Mouse (Mus musculus) testis, adult 2 months (tissue): ENCODE results near the gene AC161166.1. TPM values are rescaled to one million over a fixed set of nuclear protein-coding genes. Genes with fewer than 3 reads are reported as not detected.

Experiments
- H3K27ac ChIP-seq: fragments of 200-500 bp; 2 replicates; pipeline ENCODE4 v1.5.1; 2012; ENCODE audit warnings: low read depth, low read length; ENCODE audit not compliant: control insufficient read depth, insufficient read depth
- H3K27me3 ChIP-seq: fragments of 200-500 bp; 2 replicates; pipeline ENCODE4 v1.6.1; 2012; ENCODE audit warnings: mild to moderate bottlenecking, low read length, moderate library complexity; ENCODE audit not compliant: control insufficient read depth, insufficient read depth
- H3K36me3 ChIP-seq: fragments of 200-500 bp; 2 replicates; pipeline ENCODE4 v1.6.1; 2012; ENCODE audit warnings: mild to moderate bottlenecking, low read length; ENCODE audit not compliant: control insufficient read depth, insufficient read depth
- H3K4me1 ChIP-seq: fragments of 200-500 bp; 2 replicates; pipeline ENCODE4 v1.6.1; 2012; ENCODE audit warnings: low read length; ENCODE audit not compliant: control insufficient read depth, insufficient read depth
- H3K4me3 ChIP-seq: fragments of 200-500 bp; 2 replicates; pipeline ENCODE4 v1.5.1; 2012; ENCODE audit warnings: low read depth, mild to moderate bottlenecking, low read length, moderate library complexity, mixed read lengths; ENCODE audit not compliant: control insufficient read depth
- CTCF ChIP-seq: fragments of 200-500 bp; IDR thresholded peaks from 2 replicates; pipeline ENCODE4 v1.5.1; 2012; ENCODE audit warnings: low read depth, mild to moderate bottlenecking, inconsistent platforms, low read length, moderate library complexity; ENCODE audit not compliant: control insufficient read depth, insufficient read depth, insufficient replicate concordance
- POLR2A ChIP-seq: fragments of 200-500 bp; IDR thresholded peaks from 2 replicates; pipeline ENCODE4 v1.6.1; 2012; ENCODE audit warnings: low read depth, mild to moderate bottlenecking, inconsistent platforms, low read length, moderate library complexity; ENCODE audit not compliant: control insufficient read depth
- polyA plus RNA-seq: library from polyadenylated mRNA; depleted of rRNA; stranded (reverse); fragments of >200 nt; gene quantifications from 2 replicates; pipeline ENCODE4 v1.2.3, GENCODE M21; 2012; rRNA removed

The AC161166.1 gene
- polyA plus RNA-seq, 1 experiment = 144 TPM

DNA sequence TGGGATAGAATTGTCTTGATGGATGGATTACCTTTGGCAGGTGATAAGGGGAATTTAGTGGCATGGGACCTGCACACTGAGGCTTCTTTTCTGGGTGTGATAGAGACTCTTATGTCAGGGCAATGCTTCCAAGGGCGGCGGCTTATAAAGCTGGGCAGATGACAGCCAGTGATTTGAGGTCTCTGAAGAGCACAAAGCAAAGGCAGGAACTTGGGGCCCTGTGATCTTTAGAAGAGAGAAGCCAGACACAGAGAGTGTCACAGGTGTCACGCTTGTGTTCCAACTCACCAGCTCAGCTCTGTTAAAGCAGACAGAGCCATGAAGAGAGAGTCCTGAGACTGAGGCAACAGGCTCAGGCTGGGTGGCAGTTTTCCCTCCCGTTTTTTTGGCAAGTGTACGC is 44.4 kb downstream of the AC161166.1 start:
- no peaks in the 10 kb centered on the region for H3K36me3 ChIP-seq
- peaks cover 8% of the 10 kb centered on the region for H3K4me1 ChIP-seq
- no peak overlapping the region for H3K27ac ChIP-seq
- TF ChIP-seq POLR2A = no peak
- no peak for TF ChIP-seq CTCF
- no peak overlapping the region for H3K4me3 ChIP-seq
- H3K27me3 ChIP-seq = no peaks in the 10 kb centered on the region

DNA sequence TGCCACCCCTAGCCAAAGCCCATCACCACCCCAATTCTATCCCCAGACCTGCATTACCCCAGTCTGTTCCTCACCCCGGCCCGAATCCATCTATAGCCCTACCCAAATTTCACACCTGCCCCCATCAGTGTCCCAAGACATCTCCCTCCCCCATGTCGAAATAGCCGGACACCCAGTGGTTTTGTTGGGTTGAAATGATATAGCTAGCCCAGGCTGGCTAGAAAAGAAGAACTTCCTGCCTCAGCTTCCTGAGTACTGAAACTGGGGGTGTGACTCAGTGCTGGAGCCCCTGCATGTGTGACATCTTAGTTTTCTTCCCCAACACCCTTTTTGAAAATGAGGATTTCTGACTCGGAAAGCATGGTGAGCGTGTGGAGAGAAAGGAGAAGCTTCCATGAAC is 45.4 kb downstream of the AC161166.1 start:
- H3K36me3 ChIP-seq = no peaks in the 10 kb centered on the region
- no peak overlapping the region for H3K27ac ChIP-seq
- no peak overlapping the region for H3K4me3 ChIP-seq
- no peaks in the 10 kb centered on the region for H3K27me3 ChIP-seq
- H3K4me1 ChIP-seq = peaks cover 5% of the 10 kb centered on the region
- TF ChIP-seq CTCF (no peak), POLR2A (no peak)

GRCm38 (mm10) chr7:24462388-24463319 is 49.6 kb downstream of the AC161166.1 start, which contains the start of gene Plaur:
Plaur (plus strand) TSS chr7:24462484.
- Histone ChIP-seq H3K36me3 (no peaks in the 10 kb centered on the region), H3K4me3 (no peak within 1 kb of the TSS), H3K4me1 (peaks cover 7% of the 10 kb centered on the region), H3K27me3 (no peaks in the 10 kb centered on the region), H3K27ac (no peak within 1 kb of the TSS)
- no peak for TF ChIP-seq POLR2A
- no peak for TF ChIP-seq CTCF

- no peak overlapping the region for H3K27ac ChIP-seq
- H3K36me3 ChIP-seq = no peaks in the 10 kb centered on the region
- H3K4me3 ChIP-seq = no peak overlapping the region
- peaks cover 7% of the 10 kb centered on the region for H3K4me1 ChIP-seq
- no peaks in the 10 kb centered on the region for H3K27me3 ChIP-seq
- TF ChIP-seq CTCF = no peak
Observed at GRCm38 (mm10) chr7:24461376-24462051, 50.7 kb downstream of the AC161166.1 start.

Other genes with a start within 250 kb of the AC161166.1 start
- 3.9 and 4.6 TPM in 2 replicates for gene Zfp93, start 242.0 kb downstream of the AC161166.1 start, polyA plus RNA-seq
- 12.1 and 12.4 TPM in 2 replicates for gene Zfp61, start 211.2 kb downstream of the AC161166.1 start, polyA plus RNA-seq
- gene Zfp94, start 195.8 kb downstream of the AC161166.1 start, polyA plus RNA-seq = 10.5 and 10.8 TPM in 2 replicates
- 277 and 339 TPM in 2 replicates for gene Tescl, start 178.5 kb downstream of the AC161166.1 start, polyA plus RNA-seq
- 1.7 and 2.3 TPM in 2 replicates for gene Lypd5, start 163.3 kb downstream of the AC161166.1 start, polyA plus RNA-seq
- 2.5 and 3.8 TPM in 2 replicates for gene Kcnn4, start 142.2 kb downstream of the AC161166.1 start, polyA plus RNA-seq
- 151 and 171 TPM in 2 replicates for gene Smg9, start 112.8 kb downstream of the AC161166.1 start, polyA plus RNA-seq
- gene Irgc1, start 60.2 kb downstream of the AC161166.1 start, polyA plus RNA-seq = 1,510 and 1,812 TPM in 2 replicates
- gene Plaur, start 50.0 kb downstream of the AC161166.1 start, polyA plus RNA-seq = 0.38 TPM in 1 of 2 replicates, not detected in the other
- 1.8 and 2.5 TPM in 2 replicates for gene Cadm4, start 30.4 kb downstream of the AC161166.1 start, polyA plus RNA-seq
- gene Zfp428, start 5.4 kb downstream of the AC161166.1 start, polyA plus RNA-seq = 16.8 and 20.3 TPM in 2 replicates
- gene Irgq, start 18.2 kb upstream of the AC161166.1 start, polyA plus RNA-seq = 2.2 and 2.4 TPM in 2 replicates
- 18.3 and 20.2 TPM in 2 replicates for gene Pinlyp, start 33.7 kb upstream of the AC161166.1 start, polyA plus RNA-seq
- gene Xrcc1, start 33.8 kb upstream of the AC161166.1 start, polyA plus RNA-seq = 69.4 and 79.8 TPM in 2 replicates
- 1.3 and 1.5 TPM in 2 replicates for gene Ethe1, start 75.1 kb upstream of the AC161166.1 start, polyA plus RNA-seq
- 0.04 and 0.06 TPM in 2 replicates for gene Zfp575, start 75.2 kb upstream of the AC161166.1 start, polyA plus RNA-seq
- 0.52 and 0.85 TPM in 2 replicates for gene Phldb3, start 98.3 kb upstream of the AC161166.1 start, polyA plus RNA-seq
- gene Lypd3, start 124.1 kb upstream of the AC161166.1 start, polyA plus RNA-seq = 0.06 and 0.16 TPM in 2 replicates
- gene Tex101, start 164.2 kb upstream of the AC161166.1 start, polyA plus RNA-seq = 418 and 545 TPM in 2 replicates
- 97.9 and 114 TPM in 2 replicates for gene BC049730, start 196.8 kb upstream of the AC161166.1 start, polyA plus RNA-seq
- 57.3 and 81.2 TPM in 2 replicates for gene Gm4763, start 214.5 kb upstream of the AC161166.1 start, polyA plus RNA-seq
- 0.65 and 0.87 TPM in 2 replicates for gene Cd177, start 247.9 kb upstream of the AC161166.1 start, polyA plus RNA-seq